9 mouse cellular contexts compared by ENCODE assay signal in genomic region chrX:152974204-152974661, GRCm38 (mm10). TPM values are rescaled to one million over a fixed set of nuclear protein-coding genes. Genes with fewer than 3 reads are reported as not detected.
DNase-seq lines count a peak whose midpoint lies in the region; ATAC-seq and TF ChIP-seq lines count a peak whose summit lies in the region.
"Had no signal": no experiment of that assay in that cellular context is flagged by ENCODE, and none has a peak within 500 bp of the region (broad histone marks: within the 10 kb centered on the region; RNA-seq: fewer than 3 reads in every experiment).

No protein-coding gene starts in this region.

- peak; percentile 19 for DNase-seq in kidney, postnatal 0 days (ENCODE audit: low spot score)
- no peak for DNase-seq in kidney, postnatal 14 days
- DNase-seq in embryo, embryonic 10 days (ENCODE audit: low spot score), result peak; percentile 37
- DNase-seq in heart, adult 2 months, result peak; percentile 3 to 22
- DNase-seq in layer of hippocampus, adult 8-10 months (ENCODE audit: low spot score in 2 of 2), result peak; percentile 65 to 73
- DNase-seq in lung, postnatal 36 days, result peak; percentile 6
- DNase-seq in right cerebral cortex, postnatal 4 days, result peak; percentile 35
- no peak for DNase-seq in adipocyte (ENCODE audit: low spot score)

- H3K4me3 ChIP-seq in kidney, postnatal 0 days (replicated peaks; ENCODE audit: low read depth, low read length), result no peak overlapping the region
- no peak overlapping the region for H3K4me3 ChIP-seq in heart, adult 2 months

- H3K27me3 ChIP-seq in kidney, postnatal 0 days (ENCODE audit: insufficient read depth, low read length), result no peaks in the 10 kb centered on the region
- H3K27me3 ChIP-seq in heart, adult 2 months (ENCODE audit: control insufficient read depth, insufficient read depth, low read length), result no peaks in the 10 kb centered on the region

- TF ChIP-seq CTCF in kidney, postnatal 0 days (IDR thresholded peaks at IDR 0.05; ENCODE audit: low read depth), result no peak
- no peak for TF ChIP-seq CTCF in heart, adult 2 months (IDR thresholded peaks at IDR 0.05)

- H3K4me1 ChIP-seq in kidney, postnatal 0 days (replicated peaks; ENCODE audit: insufficient read depth, low read length), result no peaks in the 10 kb centered on the region
- no peaks in the 10 kb centered on the region for H3K4me1 ChIP-seq in heart, adult 2 months (ENCODE audit: control insufficient read depth, insufficient read depth, low read length)

- intact Hi-C loops in heart, adult 2 months (cut with DNase I), result no loop called here

- no peaks in the 10 kb centered on the region for H3K36me3 ChIP-seq in kidney, postnatal 0 days (ENCODE audit: insufficient read depth, low read length)
- no peaks in the 10 kb centered on the region for H3K36me3 ChIP-seq in heart, adult 2 months (ENCODE audit: control insufficient read depth, insufficient read depth, low read length)

- H3K9me3 ChIP-seq in kidney, postnatal 0 days (replicated peaks; ENCODE audit: low read length), result no peaks in the 10 kb centered on the region

- H3K9ac ChIP-seq in kidney, postnatal 0 days (ENCODE audit: low read depth, low read length), result no peak overlapping the region
- no peak overlapping the region for H3K9ac ChIP-seq in heart, adult 2 months (ENCODE audit: low read depth, low read length)

- WGBS in kidney, postnatal 0 days, result 22% methylated on average over 10 of the region's 10 CpGs
- WGBS in heart, adult 2 months, result 21% methylated on average over 7 of the region's 10 CpGs

- H3K27ac ChIP-seq in kidney, postnatal 0 days, result no peak overlapping the region
- H3K27ac ChIP-seq in heart, adult 2 months, result no peak overlapping the region

- no peak for TF ChIP-seq EP300 in heart, adult 2 months (IDR thresholded peaks at IDR 0.05; ENCODE audit: insufficient read depth, low read depth, low read length)

- no peak overlapping the region for H3K4me2 ChIP-seq in kidney, postnatal 0 days (ENCODE audit: low read length)

- no peak for TF ChIP-seq POLR2A in heart, adult 2 months (IDR thresholded peaks at IDR 0.05; ENCODE audit: insufficient read depth, low read depth, low read length)

- H3K79me2 ChIP-seq in heart, adult 2 months (replicated peaks; ENCODE audit: control insufficient read depth, insufficient read depth, low read length), result no peaks in the 10 kb centered on the region

- peak; percentile 66 for ATAC-seq in kidney, postnatal 0 days (replicated peaks; ENCODE audit: low FRiP score, low read depth)
- ATAC-seq: Patski had no signal

RNA-seq across cellular contexts. Expression of gene Usp51, which starts 32.0 kb away (rescaled TPM):
- polyA plus RNA-seq in kidney, postnatal 0 days (2015; fragmentation: Nextera tagmentation; extraction: Ambion mirVana), result 0.52 and 0.75 TPM in 2 replicates
- not detected for total RNA-seq in heart, adult 2 months (2021)
- polyA plus RNA-seq in heart, adult 2 months (2012; rRNA removed), result 0.15 TPM in 1 of 2 replicates, not detected in the other
- total RNA-seq in layer of hippocampus, adult 8-10 months (2022), result 1 to 10 TPM; 2.0 to 3.1 (median 2.7) TPM
- polyA plus RNA-seq: Patski had no signal

Comparison
In these comparisons a context has a peak if more than half of its experiments do, and no peak if none do; other contexts are left out.
1. DNase-seq: peak in kidney, postnatal 0 days (single experiment), embryo, embryonic 10 days (single experiment), heart, adult 2 months (2 of 2), layer of hippocampus, adult 8-10 months (2 of 2), lung, postnatal 36 days (single experiment) and right cerebral cortex, postnatal 4 days (single experiment); none in kidney, postnatal 14 days (single experiment) and adipocyte (single experiment).